Comparison of ENCODE assay signal across 9 mouse cellular contexts in genomic region chr1:165618201-165618624, GRCm38 (mm10). TPM values are rescaled to one million over a fixed set of nuclear protein-coding genes. Genes with fewer than 3 reads are reported as not detected.
DNase-seq lines count a peak whose midpoint lies in the region; ATAC-seq lines count a peak whose summit lies in the region.
"Had no signal": no experiment of that assay in that cellular context is flagged by ENCODE, and none has a peak within 500 bp of the region (broad histone marks: within the 10 kb centered on the region; RNA-seq: fewer than 3 reads in every experiment).

No protein-coding gene starts in this region.

- 64% methylated on average over 9 of the region's 9 CpGs for WGBS in hindbrain, embryonic 14.5 days
- 63% methylated on average over 9 of the region's 9 CpGs for WGBS in hindbrain, embryonic 12.5 days
- 58% methylated on average over 9 of the region's 9 CpGs for WGBS in midbrain, embryonic 13.5 days

- H3K4me2 ChIP-seq in hindbrain, embryonic 14.5 days (replicated peaks) = no peak overlapping the region
- no peak overlapping the region for H3K4me2 ChIP-seq in hindbrain, embryonic 12.5 days (replicated peaks)
- H3K4me2 ChIP-seq in midbrain, embryonic 13.5 days (replicated peaks) = no peak overlapping the region

- ATAC-seq in hindbrain, embryonic 14.5 days (ENCODE audit: low FRiP score) = peak; percentile 38; the same call in 1 of the 2 replicates
- no peak for ATAC-seq in hindbrain, embryonic 12.5 days (ENCODE audit: low FRiP score)
- ATAC-seq in midbrain, embryonic 13.5 days = peak; percentile 48; the same call in 1 of the 2 replicates

- peaks cover 14% of the 10 kb centered on the region for H3K36me3 ChIP-seq in hindbrain, embryonic 14.5 days (replicated peaks; ENCODE audit: control insufficient read depth, insufficient read depth)
- peaks cover 15% of the 10 kb centered on the region for H3K36me3 ChIP-seq in hindbrain, embryonic 12.5 days
- H3K36me3 ChIP-seq in midbrain, embryonic 13.5 days = peaks cover 27% of the 10 kb centered on the region

- H3K4me3 ChIP-seq in hindbrain, embryonic 14.5 days (replicated peaks; ENCODE audit: low read length) = no peak overlapping the region
- H3K4me3 ChIP-seq in hindbrain, embryonic 12.5 days = no peak overlapping the region
- no peak overlapping the region for H3K4me3 ChIP-seq in midbrain, embryonic 13.5 days (replicated peaks)

- no peak overlapping the region for H3K27ac ChIP-seq in hindbrain, embryonic 14.5 days
- H3K27ac ChIP-seq in hindbrain, embryonic 12.5 days = no peak overlapping the region
- peak overlapping the region; percentile 19; the same call in 1 of the 2 replicates for H3K27ac ChIP-seq in midbrain, embryonic 13.5 days

- DNase-seq in hindbrain, embryonic 14.5 days (ENCODE audit: low spot score) = no peak
- peak; percentile 86 for DNase-seq in brain, adult 2 months (ENCODE audit: low read depth, low spot score)
- DNase-seq in gastrocnemius, adult 8-10 months (ENCODE audit: low spot score in 2 of 2) = peak; percentile 59 to 80
- peak; percentile 39 for DNase-seq in kidney, adult 9 months
- no peak for DNase-seq in ovary, adult 18-20 months (ENCODE audit: low spot score)
- no peak for DNase-seq in retina, embryonic 14.5 days (ENCODE audit: low spot score)

- no peak overlapping the region for H3K9ac ChIP-seq in hindbrain, embryonic 14.5 days
- no peak overlapping the region for H3K9ac ChIP-seq in hindbrain, embryonic 12.5 days
- no peak overlapping the region for H3K9ac ChIP-seq in midbrain, embryonic 13.5 days (replicated peaks)

- peaks cover 16% of the 10 kb centered on the region; the same call in 1 of the 2 replicates for H3K4me1 ChIP-seq in hindbrain, embryonic 14.5 days (replicated peaks; ENCODE audit: control insufficient read depth, insufficient read depth, low read length)
- H3K4me1 ChIP-seq in hindbrain, embryonic 12.5 days = peaks cover 19% of the 10 kb centered on the region
- H3K4me1 ChIP-seq in midbrain, embryonic 13.5 days (replicated peaks) = peaks cover 20% of the 10 kb centered on the region

- H3K9me3 ChIP-seq in hindbrain, embryonic 14.5 days (ENCODE audit: control insufficient read depth, low read length) = peaks cover 10% of the 10 kb centered on the region; the same call in 1 of the 2 replicates
- H3K9me3 ChIP-seq in hindbrain, embryonic 12.5 days (replicated peaks) = no peaks in the 10 kb centered on the region
- H3K9me3 ChIP-seq in midbrain, embryonic 13.5 days = peaks cover 7% of the 10 kb centered on the region; the same call in 1 of the 2 replicates

- no peaks in the 10 kb centered on the region for H3K27me3 ChIP-seq in hindbrain, embryonic 14.5 days (ENCODE audit: control insufficient read depth, insufficient read depth, low read length)
- no peaks in the 10 kb centered on the region for H3K27me3 ChIP-seq in hindbrain, embryonic 12.5 days
- H3K27me3 ChIP-seq in midbrain, embryonic 13.5 days = no peaks in the 10 kb centered on the region

RNA-seq across cellular contexts. Expression of gene Mpzl1, which starts 16.1 kb away (rescaled TPM):
- 176 and 179 TPM in 2 replicates for polyA plus RNA-seq in hindbrain, embryonic 14.5 days (2014; fragmentation: Nextera tagmentation; extraction: Ambion mirVana)
- 140 and 148 TPM in 2 replicates for polyA plus RNA-seq in hindbrain, embryonic 12.5 days (2016; fragmentation: Nextera tagmentation; extraction: Ambion mirVana)
- 1 to 10 TPM; 5.1 to 6.1 (median 6.0) TPM for total RNA-seq in gastrocnemius, adult 8-10 months (2022)
- polyA plus RNA-seq in midbrain, embryonic 13.5 days (2015; fragmentation: Nextera tagmentation; extraction: Ambion mirVana) = 135 and 147 TPM in 2 replicates
- total RNA-seq: neutrophil, adult 5-6 weeks had no signal

Comparison
In these comparisons a context has a peak if more than half of its experiments do, and no peak if none do; other contexts are left out.
1. DNase-seq: peak in brain, adult 2 months (single experiment), gastrocnemius, adult 8-10 months (2 of 2) and kidney, adult 9 months (single experiment); none in hindbrain, embryonic 14.5 days (single experiment), ovary, adult 18-20 months (single experiment) and retina, embryonic 14.5 days (single experiment).